Mouse (Mus musculus): ENCODE results near the gene Fam228a. TPM values are rescaled to one million over a fixed set of nuclear protein-coding genes. Genes with fewer than 3 reads are reported as not detected.

The Fam228a gene
- total RNA-seq, 2 experiments from 2014 or later = 0.11 to 0.18 TPM

Other genes with a start within 250 kb of the Fam228a start
- 10 to 100 TPM; 17.9 to 22.2 TPM for gene Itsn2, start 145.8 kb downstream of the Fam228a start, total RNA-seq (2021)
- not detected for gene Gm3625, start 145.5 kb downstream of the Fam228a start, total RNA-seq (2021)
- gene Pfn4, start 30.6 kb upstream of the Fam228a start, total RNA-seq (2021) = 1 to 10 TPM; 1.4 TPM
- gene Fam228b, start 30.8 kb upstream of the Fam228a start, total RNA-seq (2021) = 1 to 10 TPM; 4.7 to 5.0 TPM
- gene Sf3b6, start 79.1 kb upstream of the Fam228a start, total RNA-seq (2021) = 10 to 100 TPM; 31.8 to 35.6 TPM
- gene Fkbp1b, start 103.2 kb upstream of the Fam228a start, total RNA-seq (2021) = 1 to 10 TPM in 1 of 2 experiments, under 1 TPM in 1; 0.56 to 1.0 TPM
- gene Wdcp, start 104.9 kb upstream of the Fam228a start, total RNA-seq (2021) = 1 to 10 TPM; 4.6 TPM
- under 1 TPM; 0.32 to 0.41 TPM for gene Mfsd2b, start 135.9 kb upstream of the Fam228a start, total RNA-seq (2021)
- gene Ubxn2a, start 169.3 kb upstream of the Fam228a start, total RNA-seq (2021) = 10 to 100 TPM; 83.8 to 96.3 TPM
- 10 to 100 TPM; 16.0 to 16.6 TPM for gene Atad2b, start 178.9 kb upstream of the Fam228a start, total RNA-seq (2021)